In genomic region chr13:76620111-76620510, GRCm38 (mm10) we compare ENCODE assay signal across 18 mouse cellular contexts.
"Had no signal": no experiment of that assay in that cellular context is flagged by ENCODE, and none has a peak within 500 bp of the region (broad histone marks: within the 10 kb centered on the region; RNA-seq: fewer than 3 reads in every experiment).

No protein-coding gene starts in this region.

- H3K9ac ChIP-seq: liver, embryonic 14.5 days; lung, embryonic 14.5 days; midbrain, embryonic 12.5 days; neural tube, embryonic 13.5 days; neural tube, embryonic 15.5 days had no signal

- H3K36me3 ChIP-seq: midbrain, embryonic 10.5 days; midbrain, embryonic 12.5 days; neural tube, embryonic 13.5 days; neural tube, embryonic 15.5 days had no signal

- H3K4me3 ChIP-seq: midbrain, embryonic 10.5 days; midbrain, embryonic 12.5 days; myocyte; neural tube, embryonic 13.5 days; neural tube, embryonic 15.5 days had no signal

- H3K4me1 ChIP-seq: midbrain, embryonic 10.5 days; midbrain, embryonic 12.5 days; neural tube, embryonic 13.5 days; neural tube, embryonic 15.5 days had no signal

- H3K27me3 ChIP-seq: midbrain, embryonic 12.5 days; neural tube, embryonic 13.5 days; neural tube, embryonic 15.5 days had no signal

- ATAC-seq: midbrain, embryonic 16.5 days had no signal

- DNase-seq: lung, embryonic 14.5 days; lung, postnatal 10 days; midbrain, embryonic 14.5 days; retina, postnatal 1 day; right cerebral cortex, adult 18-20 months; right cerebral cortex, postnatal 25 days; right cerebral cortex, postnatal 4 days; spleen, adult 18-20 months; thymus, adult 18-20 months; thymus, postnatal 14 days; thymus, postnatal 36 days had no signal

- H3K9me3 ChIP-seq: midbrain, embryonic 10.5 days; midbrain, embryonic 12.5 days; neural tube, embryonic 13.5 days; neural tube, embryonic 15.5 days had no signal

- H3K4me2 ChIP-seq: lung, embryonic 14.5 days; midbrain, embryonic 12.5 days; neural tube, embryonic 13.5 days; neural tube, embryonic 15.5 days had no signal

- H3K27ac ChIP-seq: liver, embryonic 14.5 days; midbrain, embryonic 10.5 days; midbrain, embryonic 12.5 days; neural tube, embryonic 13.5 days; neural tube, embryonic 15.5 days had no signal
